Mouse (Mus musculus): ENCODE measurements at regions not wholly inside any gene's neighbourhood (a gene's known extent, or its start where the extent isn't known, plus 50 kb on each side); places are given as distances from the start of the nearest gene placed in this dataset.

DNA sequence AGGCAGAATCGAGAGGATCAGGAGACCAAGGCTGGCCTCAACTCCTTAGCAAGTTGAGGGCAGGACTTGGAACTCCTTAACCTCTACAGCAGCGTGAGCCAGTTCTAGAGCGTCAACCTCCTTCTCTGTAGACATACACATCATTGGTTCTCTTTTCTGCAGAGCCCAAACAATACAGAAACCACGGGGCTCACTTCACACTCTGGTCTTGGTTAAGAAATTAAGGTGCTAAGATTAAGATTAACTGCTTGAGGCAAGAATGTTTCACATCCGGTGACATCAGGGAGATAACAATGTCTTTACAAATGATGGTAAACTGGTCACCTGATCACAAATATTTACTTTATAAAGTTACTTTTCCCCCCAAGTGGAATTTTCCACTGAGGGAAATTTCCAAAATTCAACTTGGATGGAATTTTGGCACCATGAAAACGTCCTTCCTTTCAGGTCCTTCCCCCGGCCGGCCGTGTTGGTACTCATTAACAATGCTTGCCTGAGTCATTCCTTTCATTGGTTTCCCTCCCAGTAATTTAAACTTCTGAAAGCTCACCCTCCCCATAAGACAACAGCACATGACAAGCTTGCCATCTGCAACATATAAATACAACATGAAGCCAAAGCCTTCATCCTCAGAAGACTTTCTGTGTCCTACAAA lies 77.3 kb upstream of the Kdm7a start:
- H3K27me3 ChIP-seq (replicated peaks; ENCODE audit: control insufficient read depth, insufficient read depth, low read length), result no peaks in the 10 kb centered on the region
- H3K4me3 ChIP-seq (ENCODE audit: low read depth, low read length), result no peak overlapping the region
- no peak overlapping the region for H3K9ac ChIP-seq (ENCODE audit: low read depth, low read length)
- H3K4me1 ChIP-seq (replicated peaks; ENCODE audit: control insufficient read depth, insufficient read depth, low read length), result 0 out of 2 replicates have a peak, but pooled peaks cover 2% of the 10 kb centered on the region
- no peaks in the 10 kb centered on the region for H3K36me3 ChIP-seq (ENCODE audit: control insufficient read depth, insufficient read depth, low read length)
- no peak overlapping the region for H3K4me2 ChIP-seq
- ATAC-seq (replicated peaks; ENCODE audit: low FRiP score) (no peak), DNase-seq (ENCODE audit: low spot score) (no peak)
- H3K9me3 ChIP-seq (ENCODE audit: control insufficient read depth, low read length), result no peaks in the 10 kb centered on the region
- 81% methylated on average over 9 of the region's 9 CpGs for WGBS
- H3K27ac ChIP-seq (ENCODE audit: low read depth, low read length), result no peak overlapping the region

DNA sequence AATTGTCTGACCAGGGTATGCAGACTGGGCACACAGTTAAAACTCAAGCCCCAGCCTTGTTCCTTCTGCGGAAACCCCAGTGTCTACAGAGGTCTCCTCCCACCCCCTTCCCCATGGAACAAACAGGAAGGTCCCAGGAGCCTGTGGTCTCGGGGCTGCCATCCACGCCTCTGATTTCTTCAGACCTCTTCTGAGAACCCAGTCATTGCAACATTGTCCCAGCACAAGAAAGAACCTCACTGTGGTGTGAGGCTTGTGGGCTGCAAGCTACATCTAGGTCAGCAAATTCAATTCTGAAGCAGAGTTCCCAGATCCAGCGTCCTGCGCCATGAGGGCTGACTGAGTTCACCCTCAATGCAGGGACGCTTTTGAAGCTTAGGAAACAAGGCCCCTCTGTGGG lies 71.7 kb upstream of the Kdm7a start:
- WGBS, result 72% methylated on average over 6 of the region's 6 CpGs
- Histone ChIP-seq H3K27me3 (replicated peaks; ENCODE audit: control insufficient read depth, insufficient read depth, low read length) (no peaks in the 10 kb centered on the region), H3K4me3 (ENCODE audit: low read depth, low read length) (no peak overlapping the region), H3K36me3 (ENCODE audit: control insufficient read depth, insufficient read depth, low read length) (no peaks in the 10 kb centered on the region), H3K9ac (ENCODE audit: low read depth, low read length) (no peak overlapping the region), H3K4me2 (no peak overlapping the region), H3K9me3 (ENCODE audit: control insufficient read depth, low read length) (no peaks in the 10 kb centered on the region), H3K4me1 (replicated peaks; ENCODE audit: control insufficient read depth, insufficient read depth, low read length) (no peaks in the 10 kb centered on the region), H3K27ac (ENCODE audit: low read depth, low read length) (no peak overlapping the region)
- no peak for DNase-seq (ENCODE audit: low spot score)
- no peak for ATAC-seq (replicated peaks; ENCODE audit: low FRiP score)

DNA sequence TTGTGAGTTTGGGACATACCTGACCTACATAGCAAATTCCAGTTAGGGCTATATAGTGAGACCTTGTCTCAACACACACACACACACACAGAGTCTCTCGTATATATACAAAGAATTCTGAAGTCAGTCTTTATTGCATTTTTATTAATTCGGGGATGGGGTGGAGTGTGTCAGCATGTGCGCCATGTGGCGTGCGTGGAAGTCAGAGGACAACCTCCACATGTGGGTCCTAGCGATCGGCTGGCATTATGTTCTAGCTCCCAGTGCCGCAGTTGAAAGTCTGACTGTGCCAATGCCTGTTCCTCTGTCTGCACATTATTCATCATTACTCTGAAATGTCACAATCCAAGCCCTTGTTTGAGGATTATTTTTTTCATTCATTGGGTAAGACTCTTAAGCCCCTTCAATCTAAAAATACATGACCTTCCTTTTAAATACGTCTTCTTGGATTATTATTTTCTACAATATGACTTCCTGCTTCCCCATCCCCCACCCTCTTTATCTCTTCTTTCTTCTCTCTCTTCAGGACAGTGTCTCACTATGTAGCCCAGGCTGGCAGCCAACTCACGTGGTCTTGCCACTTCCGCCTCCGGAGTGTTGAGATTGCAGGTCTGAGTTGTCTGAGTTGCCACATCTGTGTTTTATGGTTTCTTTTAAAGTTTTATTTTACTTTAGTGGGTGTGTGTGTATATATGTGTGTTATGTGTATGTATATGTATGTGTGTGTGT lies 68.3 kb upstream of the Kdm7a start:
- Histone ChIP-seq H3K4me1 (replicated peaks; ENCODE audit: control insufficient read depth, insufficient read depth, low read length) (no peaks in the 10 kb centered on the region), H3K4me2 (no peak overlapping the region), H3K36me3 (ENCODE audit: control insufficient read depth, insufficient read depth, low read length) (no peaks in the 10 kb centered on the region), H3K9ac (ENCODE audit: low read depth, low read length) (no peak overlapping the region), H3K4me3 (ENCODE audit: low read depth, low read length) (no peak overlapping the region), H3K27me3 (replicated peaks; ENCODE audit: control insufficient read depth, insufficient read depth, low read length) (no peaks in the 10 kb centered on the region), H3K27ac (ENCODE audit: low read depth, low read length) (no peak overlapping the region), H3K9me3 (ENCODE audit: control insufficient read depth, low read length) (no peaks in the 10 kb centered on the region)
- no peak for DNase-seq (ENCODE audit: low spot score)
- WGBS, result 84% methylated on average over 12 of the region's 12 CpGs
- no peak for ATAC-seq (replicated peaks; ENCODE audit: low FRiP score)

DNA sequence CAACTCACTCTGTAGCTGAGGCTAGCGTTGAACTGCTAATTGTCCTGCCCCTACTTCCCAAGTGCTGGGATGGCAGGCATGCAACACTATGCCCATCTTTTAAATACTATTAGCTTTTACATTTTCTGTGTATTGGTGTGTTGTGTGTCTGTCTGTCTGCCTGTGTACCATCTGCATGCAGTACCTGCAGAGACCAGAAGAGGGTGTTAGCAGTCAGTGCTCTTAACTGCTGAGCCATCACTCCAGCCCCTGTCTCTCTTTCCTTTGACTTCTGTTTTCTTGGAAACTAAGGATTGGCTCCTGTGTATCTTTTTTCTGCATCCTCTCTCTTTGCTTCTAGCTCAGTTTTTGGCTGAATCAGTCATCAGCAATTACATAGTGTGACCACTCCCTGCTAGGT lies 66.8 kb upstream of the Kdm7a start:
- DNase-seq (ENCODE audit: low spot score) (no peak), ATAC-seq (replicated peaks; ENCODE audit: low FRiP score) (no peak)
- no peak overlapping the region for H3K4me3 ChIP-seq (ENCODE audit: low read depth, low read length)
- H3K27me3 ChIP-seq (replicated peaks; ENCODE audit: control insufficient read depth, insufficient read depth, low read length), result no peaks in the 10 kb centered on the region
- no peak overlapping the region for H3K4me2 ChIP-seq
- H3K9me3 ChIP-seq (ENCODE audit: control insufficient read depth, low read length), result no peaks in the 10 kb centered on the region
- no peaks in the 10 kb centered on the region for H3K4me1 ChIP-seq (replicated peaks; ENCODE audit: control insufficient read depth, insufficient read depth, low read length)
- H3K36me3 ChIP-seq (ENCODE audit: control insufficient read depth, insufficient read depth, low read length), result no peaks in the 10 kb centered on the region
- H3K27ac ChIP-seq (ENCODE audit: low read depth, low read length), result no peak overlapping the region
- no peak overlapping the region for H3K9ac ChIP-seq (ENCODE audit: low read depth, low read length)
- 85% methylated on average over 1 of the region's 1 CpGs for WGBS

DNA sequence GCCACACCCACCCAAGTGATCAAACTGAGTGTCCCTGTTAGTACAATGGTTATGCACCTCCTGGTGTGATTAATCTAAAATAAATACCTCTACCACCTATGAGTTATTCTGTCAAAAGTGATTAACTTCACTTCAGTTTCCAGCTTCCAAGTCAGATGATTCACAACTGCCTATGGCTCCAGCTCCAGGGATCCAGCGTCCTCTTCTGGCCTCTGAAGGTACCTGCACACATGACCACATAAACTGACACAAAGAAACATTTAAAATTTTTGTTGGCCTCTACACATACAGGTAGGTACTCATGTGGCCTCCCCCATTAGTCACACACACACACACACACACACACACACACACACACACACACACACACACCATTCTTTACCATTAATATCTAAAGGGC lies 63.9 kb upstream of the Kdm7a start:
- Histone ChIP-seq H3K4me3 (ENCODE audit: low read depth, low read length) (no peak overlapping the region), H3K27ac (ENCODE audit: low read depth, low read length) (no peak overlapping the region)
- 84% methylated on average over 1 of the region's 1 CpGs for WGBS

DNA sequence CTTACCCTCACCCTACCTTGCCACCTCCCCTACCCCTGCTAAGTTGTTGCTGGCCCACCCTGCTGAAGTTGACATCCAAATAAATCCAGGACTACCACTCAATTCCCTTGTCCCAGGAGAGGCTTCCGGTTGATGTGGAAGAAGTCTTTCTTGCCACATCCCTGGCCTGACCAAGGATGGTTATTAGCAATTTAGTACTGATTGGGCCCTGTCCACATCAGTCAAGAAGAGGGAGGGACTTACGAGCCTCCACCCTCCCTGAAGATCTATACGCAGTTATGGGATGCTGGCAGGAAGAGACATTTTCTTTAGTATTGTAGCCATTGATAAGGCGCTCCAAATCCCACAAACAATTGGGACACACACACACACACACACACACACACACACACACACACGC lies 63.1 kb upstream of the Kdm7a start:
- 46% methylated on average over 5 of the region's 5 CpGs for WGBS
- Histone ChIP-seq H3K27me3 (replicated peaks; ENCODE audit: control insufficient read depth, insufficient read depth, low read length) (no peaks in the 10 kb centered on the region), H3K4me3 (ENCODE audit: low read depth, low read length) (no peak overlapping the region), H3K4me1 (replicated peaks; ENCODE audit: control insufficient read depth, insufficient read depth, low read length) (no peaks in the 10 kb centered on the region), H3K27ac (ENCODE audit: low read depth, low read length) (no peak overlapping the region), H3K9me3 (ENCODE audit: control insufficient read depth, low read length) (no peaks in the 10 kb centered on the region), H3K4me2 (no peak overlapping the region), H3K9ac (ENCODE audit: low read depth, low read length) (no peak overlapping the region), H3K36me3 (ENCODE audit: control insufficient read depth, insufficient read depth, low read length) (no peaks in the 10 kb centered on the region)
- DNase-seq (ENCODE audit: low spot score) (no peak), ATAC-seq (replicated peaks; ENCODE audit: low FRiP score) (no peak)

More for the DNA sequence above, 63.9 kb upstream of the Kdm7a start:
- H3K4me1 ChIP-seq (replicated peaks; ENCODE audit: control insufficient read depth, insufficient read depth, low read length), result no peaks in the 10 kb centered on the region
- no peaks in the 10 kb centered on the region for H3K36me3 ChIP-seq (ENCODE audit: control insufficient read depth, insufficient read depth, low read length)
- ATAC-seq (replicated peaks; ENCODE audit: low FRiP score) (no peak), DNase-seq (ENCODE audit: low spot score) (no peak)
- no peaks in the 10 kb centered on the region for H3K27me3 ChIP-seq (replicated peaks; ENCODE audit: control insufficient read depth, insufficient read depth, low read length)
- no peak overlapping the region for H3K9ac ChIP-seq (ENCODE audit: low read depth, low read length)
- H3K9me3 ChIP-seq (ENCODE audit: control insufficient read depth, low read length), result no peaks in the 10 kb centered on the region
- no peak overlapping the region for H3K4me2 ChIP-seq

DNA sequence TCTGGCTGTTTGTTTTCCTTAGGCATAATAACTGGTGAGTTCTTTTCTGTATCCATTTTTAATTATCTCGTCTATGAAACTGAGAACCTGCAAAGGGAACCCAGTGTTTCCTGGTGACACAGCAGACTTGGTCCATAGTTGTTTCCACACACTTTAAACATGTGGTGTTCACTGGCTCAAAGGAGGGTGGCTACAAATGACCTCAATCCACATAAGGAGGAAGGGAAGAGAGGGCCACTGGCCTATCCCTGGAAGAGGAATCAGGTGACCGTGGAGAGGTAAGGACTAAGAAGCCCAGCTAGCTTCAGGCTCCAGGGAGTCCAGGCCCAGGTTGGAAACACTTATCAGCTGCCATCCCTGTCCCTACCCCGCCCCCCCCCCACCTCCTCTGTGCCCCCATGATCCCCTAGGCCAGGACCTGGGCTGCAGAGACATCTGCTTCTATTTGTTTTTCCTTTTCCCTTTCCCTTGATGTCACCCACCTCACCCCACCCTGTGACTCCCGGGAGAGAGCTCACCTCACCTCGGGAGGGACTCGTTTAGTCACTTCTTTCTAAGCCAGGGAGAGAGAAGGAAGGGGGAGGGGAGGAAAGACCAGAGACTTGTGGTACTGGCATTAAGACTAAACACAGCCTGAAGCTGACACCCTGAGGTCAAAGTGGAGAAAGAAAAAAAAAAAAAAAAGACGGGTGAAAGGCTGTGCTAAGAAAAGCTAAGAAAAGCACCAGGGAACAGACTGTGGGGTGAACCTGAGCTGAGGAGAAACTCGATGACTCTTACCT lies 62.2 kb upstream of the Kdm7a start:
- Histone ChIP-seq H3K9me3 (ENCODE audit: control insufficient read depth, low read length) (no peaks in the 10 kb centered on the region), H3K4me1 (replicated peaks; ENCODE audit: control insufficient read depth, insufficient read depth, low read length) (no peaks in the 10 kb centered on the region), H3K36me3 (ENCODE audit: control insufficient read depth, insufficient read depth, low read length) (no peaks in the 10 kb centered on the region), H3K4me2 (no peak overlapping the region), H3K4me3 (ENCODE audit: low read depth, low read length) (no peak overlapping the region), H3K9ac (ENCODE audit: low read depth, low read length) (no peak overlapping the region), H3K27ac (ENCODE audit: low read depth, low read length) (no peak overlapping the region), H3K27me3 (replicated peaks; ENCODE audit: control insufficient read depth, insufficient read depth, low read length) (no peaks in the 10 kb centered on the region)
- DNase-seq (ENCODE audit: low spot score), result no peak
- ATAC-seq (replicated peaks; ENCODE audit: low FRiP score), result no peak
- 15% methylated on average over 7 of the region's 8 CpGs for WGBS

DNA sequence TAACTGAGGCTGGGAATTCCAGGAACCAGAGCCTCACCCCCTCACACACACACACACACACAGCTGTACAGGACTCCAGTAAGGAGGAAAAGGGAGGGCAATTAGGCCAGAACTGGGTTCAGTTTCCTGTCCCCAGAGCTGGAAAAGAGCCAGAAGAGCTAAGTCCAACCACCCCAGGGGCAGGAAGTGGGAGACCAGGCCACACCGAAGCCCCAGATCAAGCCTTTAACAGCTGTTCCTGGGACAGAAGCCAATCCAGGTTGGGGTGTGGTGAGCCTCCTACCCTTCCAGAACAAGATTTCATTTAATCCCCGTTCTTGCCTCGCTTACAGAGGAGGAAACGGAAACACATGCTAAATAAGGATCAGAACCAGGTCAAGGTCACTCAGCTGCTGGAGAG lies 58.1 kb upstream of the Kdm7a start:
- H3K4me1 ChIP-seq (replicated peaks; ENCODE audit: control insufficient read depth, insufficient read depth, low read length), result no peaks in the 10 kb centered on the region
- H3K4me3 ChIP-seq (ENCODE audit: low read depth, low read length), result no peak overlapping the region
- no peaks in the 10 kb centered on the region for H3K36me3 ChIP-seq (ENCODE audit: control insufficient read depth, insufficient read depth, low read length)
- H3K9ac ChIP-seq (ENCODE audit: low read depth, low read length), result no peak overlapping the region
- no peak overlapping the region for H3K27ac ChIP-seq (ENCODE audit: low read depth, low read length)
- H3K27me3 ChIP-seq (replicated peaks; ENCODE audit: control insufficient read depth, insufficient read depth, low read length), result no peaks in the 10 kb centered on the region
- H3K4me2 ChIP-seq, result no peak overlapping the region
- 55% methylated on average over 4 of the region's 4 CpGs for WGBS
- no peaks in the 10 kb centered on the region for H3K9me3 ChIP-seq (ENCODE audit: control insufficient read depth, low read length)
- ATAC-seq (replicated peaks; ENCODE audit: low FRiP score) (no peak), DNase-seq (ENCODE audit: low spot score) (no peak)
